Mouse (Mus musculus): ENCODE measurements around the gene Tmem267.
"Not testable (repeated sequence)": the region's sequence is repeated elsewhere in the genome, so short reads cannot be mapped to it uniquely, and the experiment has no call there.

- not testable (repeated sequence) for TF ChIP-seq CTCF (IDR thresholded peaks at IDR 0.05; ENCODE audit: control insufficient read depth, insufficient read depth, insufficient read length); FOSL1 (IDR thresholded peaks at IDR 0.05; ENCODE audit: insufficient read depth, low read length, poor library complexity, severe bottlenecking); MYOD1 (IDR thresholded peaks at IDR 0.05; ENCODE audit: control insufficient read depth, insufficient read length, low read depth)
Observed at GRCm38 (mm10) chr13:119625952-119626351, 138.1 kb downstream of the Tmem267 start.
